Mouse (Mus musculus) ES-Bruce4 (cell line): ENCODE results near the gene Mark1. TPM values are rescaled to one million over a fixed set of nuclear protein-coding genes. Genes with fewer than 3 reads are reported as not detected.

ENCODE experiments used
- H3K27ac ChIP-seq: 2 replicates; pipeline ENCODE4 v1.5.1; 2012; ENCODE audit warnings: low read length, inconsistent platforms; ENCODE audit not compliant: insufficient read depth
- H3K27me3 ChIP-seq: 2 replicates; pipeline ENCODE4 v1.6.1; 2012; ENCODE audit warnings: mild to moderate bottlenecking, low read length, inconsistent platforms; ENCODE audit not compliant: control insufficient read depth, poor library complexity, insufficient read depth, severe bottlenecking
- H3K36me3 ChIP-seq: 2 replicates; pipeline ENCODE4 v1.6.1; 2012; ENCODE audit warnings: inconsistent platforms, mild to moderate bottlenecking, low read length, moderate library complexity; ENCODE audit not compliant: control insufficient read depth, poor library complexity, insufficient read depth, severe bottlenecking
- H3K4me1 ChIP-seq: one replicate; pipeline ENCODE4 v1.8.1; 2011; ENCODE audit warnings: low read length; ENCODE audit not compliant: control insufficient read depth, insufficient read depth
- H3K4me3 ChIP-seq: 2 replicates; pipeline ENCODE4 v1.5.1; 2011; ENCODE audit warnings: low read depth, mild to moderate bottlenecking, low read length
- H3K9ac ChIP-seq: 2 replicates; pipeline ENCODE4 v1.6.1; 2012; ENCODE audit warnings: low read depth, mild to moderate bottlenecking, inconsistent platforms; ENCODE audit not compliant: poor library complexity, severe bottlenecking
- H3K9me3 ChIP-seq: replicated peaks from 2 replicates; pipeline ENCODE4 v1.6.1; 2012; ENCODE audit warnings: mild to moderate bottlenecking, low read length, inconsistent platforms; ENCODE audit not compliant: control insufficient read depth, poor library complexity, insufficient read depth, severe bottlenecking
- CTCF ChIP-seq: IDR thresholded peaks from one replicate; pipeline ENCODE4 v1.8.1; 2011; ENCODE audit warnings: low read depth, low read length
- EP300 ChIP-seq: IDR thresholded peaks from 2 replicates; pipeline ENCODE4 v1.6.1; 2011; ENCODE audit warnings: low read depth, low read length; ENCODE audit not compliant: insufficient read depth
- POLR2A ChIP-seq: IDR thresholded peaks from one replicate; pipeline ENCODE4 v1.8.1; 2011; ENCODE audit warnings: low read length; ENCODE audit not compliant: insufficient read depth
- polyA plus RNA-seq: library from polyadenylated mRNA; stranded (reverse); fragments of >200 nt; gene quantifications from 2 replicates; pipeline ENCODE4 v1.2.4, GENCODE M21; 2011; ENCODE audit warnings: low read depth; ENCODE audit not compliant: missing spikeins, insufficient read depth, insufficient read length

Gene Mark1
- polyA plus RNA-seq, 1 experiment, result 12.7 TPM

- H3K27ac ChIP-seq, result no peak overlapping the region
- no peak overlapping the region for H3K4me3 ChIP-seq
- no peaks in the 10 kb centered on the region for H3K36me3 ChIP-seq
- H3K4me1 ChIP-seq, result no peaks in the 10 kb centered on the region
- no peak overlapping the region for H3K9ac ChIP-seq
- TF ChIP-seq POLR2A (no peak), EP300 (no peak), CTCF (no peak)
- no peaks in the 10 kb centered on the region for H3K9me3 ChIP-seq
- no peaks in the 10 kb centered on the region for H3K27me3 ChIP-seq
These were observed 128.6 kb downstream of the Mark1 start for GRCm38 (mm10) chr1:184870646-184871385.

GRCm38 (mm10) chr1:184869939-184870565, 129.3 kb downstream of the Mark1 start:
- Histone ChIP-seq H3K27ac (no peak overlapping the region), H3K4me3 (no peak overlapping the region), H3K27me3 (no peaks in the 10 kb centered on the region), H3K9ac (no peak overlapping the region), H3K9me3 (no peaks in the 10 kb centered on the region), H3K4me1 (no peaks in the 10 kb centered on the region), H3K36me3 (no peaks in the 10 kb centered on the region)
- TF ChIP-seq CTCF, result no peak
- TF ChIP-seq POLR2A, result no peak
- no peak for TF ChIP-seq EP300

- no peaks in the 10 kb centered on the region for H3K9me3 ChIP-seq
- H3K36me3 ChIP-seq, result no peaks in the 10 kb centered on the region
- TF ChIP-seq POLR2A (no peak), CTCF (no peak)
- no peaks in the 10 kb centered on the region for H3K27me3 ChIP-seq
- H3K4me1 ChIP-seq, result no peaks in the 10 kb centered on the region
- H3K27ac ChIP-seq, result no peak overlapping the region
- H3K4me3 ChIP-seq, result no peak overlapping the region
- H3K9ac ChIP-seq, result no peak overlapping the region
These were observed 131.7 kb downstream of the Mark1 start for GRCm38 (mm10) chr1:184867640-184868120.

GRCm38 (mm10) chr1:184864381-184864801, 135.0 kb downstream of the Mark1 start:
- Histone ChIP-seq H3K27ac (no peak overlapping the region), H3K27me3 (no peaks in the 10 kb centered on the region), H3K4me3 (no peak overlapping the region), H3K9ac (no peak overlapping the region), H3K4me1 (no peaks in the 10 kb centered on the region), H3K36me3 (no peaks in the 10 kb centered on the region), H3K9me3 (no peaks in the 10 kb centered on the region)
- TF ChIP-seq EP300 (no peak), POLR2A (no peak), CTCF (no peak)

- TF ChIP-seq POLR2A, result no peak
- no peak for TF ChIP-seq EP300
- TF ChIP-seq CTCF, result no peak
- Histone ChIP-seq H3K4me3 (no peak overlapping the region), H3K27me3 (no peaks in the 10 kb centered on the region), H3K9me3 (no peaks in the 10 kb centered on the region), H3K4me1 (no peaks in the 10 kb centered on the region), H3K9ac (no peak overlapping the region), H3K36me3 (no peaks in the 10 kb centered on the region), H3K27ac (no peak overlapping the region)
These were observed 136.7 kb downstream of the Mark1 start for GRCm38 (mm10) chr1:184862636-184863035.

- H3K4me3 ChIP-seq, result no peak overlapping the region
- no peak overlapping the region for H3K9ac ChIP-seq
- no peak for TF ChIP-seq POLR2A
- TF ChIP-seq EP300, result no peak
- TF ChIP-seq CTCF, result no peak
- H3K27ac ChIP-seq, result no peak overlapping the region
- no peaks in the 10 kb centered on the region for H3K36me3 ChIP-seq
- no peaks in the 10 kb centered on the region for H3K27me3 ChIP-seq
- no peaks in the 10 kb centered on the region for H3K9me3 ChIP-seq
- no peaks in the 10 kb centered on the region for H3K4me1 ChIP-seq
These were observed 137.8 kb downstream of the Mark1 start for GRCm38 (mm10) chr1:184861551-184861950.
